Mouse (Mus musculus) megakaryocyte-erythroid progenitor cell, adult 5 weeks (primary cell): ENCODE data around the gene Gba. TPM values are rescaled to one million over a fixed set of nuclear protein-coding genes. Genes with fewer than 3 reads are reported as not detected.

Experiments
- polyA plus RNA-seq: library from polyadenylated mRNA; stranded (reverse); fragments of >175 nt; gene quantifications from 2 replicates; pipeline ENCODE4 v1.2.3, GENCODE M21; 2012

Gene Gba
- 9.8 and 12.3 TPM in 2 replicates for polyA plus RNA-seq

DNA sequence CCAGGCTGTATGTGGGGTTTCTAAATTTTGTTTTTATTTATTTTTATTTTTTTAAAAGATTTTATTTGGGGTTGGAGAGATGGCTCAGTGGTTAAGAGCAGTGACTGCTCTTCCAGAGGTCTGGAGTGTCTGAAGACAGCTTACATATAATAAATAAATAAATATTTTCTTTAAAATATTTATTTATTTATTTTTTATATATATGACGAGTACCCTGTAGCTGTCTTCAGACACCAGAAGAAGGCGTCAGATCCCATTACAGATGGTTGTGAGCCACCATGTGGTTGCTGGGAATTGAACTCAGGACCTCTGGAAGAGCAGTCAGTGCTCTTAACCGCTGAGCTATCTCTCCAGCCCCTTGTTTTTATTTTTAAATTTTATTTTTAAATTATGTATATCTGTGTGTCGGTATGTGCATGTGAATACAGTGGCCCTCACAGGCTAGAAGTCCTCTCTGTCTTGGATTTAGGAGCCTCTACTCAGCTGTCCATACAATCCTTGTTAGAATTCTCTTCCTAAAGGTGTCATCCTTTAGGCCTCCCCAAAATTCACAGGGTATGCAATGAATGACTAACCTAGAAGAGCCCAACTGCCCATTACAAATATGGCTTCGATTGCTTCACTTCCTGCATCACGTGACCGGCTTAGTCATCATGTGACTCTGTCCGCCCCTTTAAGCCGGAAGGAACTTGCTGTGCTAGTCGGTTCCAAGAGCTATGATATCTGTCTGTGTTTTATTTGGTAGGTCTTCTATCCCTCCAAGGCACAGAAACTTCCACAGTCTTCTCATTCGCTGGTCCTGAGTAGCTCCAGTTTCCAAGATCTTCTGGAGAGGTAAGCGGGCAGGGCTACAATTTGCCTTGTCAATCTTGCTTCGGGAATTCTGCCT lies at the start of gene Gba:
TSS of gene Gba (plus strand) at position 676 of the 889 bp plus-strand sequence.

GRCm38 (mm10) chr3:89159616-89160344 lies 42.9 kb upstream of the Gba start, which contains the start of gene Hcn3:
TSS of gene Hcn3 (minus strand) at chr3:89160196.

DNA sequence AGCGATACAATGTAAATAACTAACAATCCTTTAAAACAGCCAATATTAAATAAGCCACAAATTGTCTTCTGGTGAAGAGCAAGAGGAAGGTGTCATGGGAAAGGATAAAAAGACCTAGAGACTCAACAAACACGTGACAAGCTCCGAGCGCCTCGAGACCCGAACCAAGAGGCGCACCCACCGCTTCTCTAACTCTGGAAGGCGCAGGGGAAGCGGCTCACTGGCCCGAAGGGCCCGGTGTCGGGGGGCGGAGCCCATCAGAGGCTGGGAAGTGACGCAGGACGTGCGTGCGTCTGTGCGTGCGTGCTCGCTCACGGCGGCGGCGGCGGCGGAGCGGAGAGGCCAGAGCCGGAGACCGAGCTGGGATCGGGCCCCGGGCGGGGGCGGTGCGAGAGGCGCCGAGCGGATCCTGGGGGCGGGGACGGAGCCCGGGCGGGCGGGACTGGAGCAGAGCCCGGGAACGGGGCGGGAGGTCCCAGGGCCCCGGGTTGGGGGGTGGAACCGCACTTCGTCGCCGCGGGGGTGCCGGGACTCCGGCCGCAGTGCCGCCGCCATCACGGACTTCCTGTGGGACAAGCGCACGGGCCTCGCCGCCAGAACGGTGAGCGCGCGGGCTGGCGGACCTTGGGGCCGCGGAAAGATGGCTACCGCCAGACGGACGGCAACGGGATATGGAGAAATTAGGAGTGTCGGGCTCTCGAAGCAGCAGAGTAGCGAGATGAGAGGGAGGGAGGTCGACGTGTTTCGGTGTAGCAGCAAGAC lies 38.0 kb upstream of the Gba start, which contains the start of gene Clk2:
TSS of gene Clk2 (plus strand) at position 290 of the 762 bp plus-strand sequence.

DNA sequence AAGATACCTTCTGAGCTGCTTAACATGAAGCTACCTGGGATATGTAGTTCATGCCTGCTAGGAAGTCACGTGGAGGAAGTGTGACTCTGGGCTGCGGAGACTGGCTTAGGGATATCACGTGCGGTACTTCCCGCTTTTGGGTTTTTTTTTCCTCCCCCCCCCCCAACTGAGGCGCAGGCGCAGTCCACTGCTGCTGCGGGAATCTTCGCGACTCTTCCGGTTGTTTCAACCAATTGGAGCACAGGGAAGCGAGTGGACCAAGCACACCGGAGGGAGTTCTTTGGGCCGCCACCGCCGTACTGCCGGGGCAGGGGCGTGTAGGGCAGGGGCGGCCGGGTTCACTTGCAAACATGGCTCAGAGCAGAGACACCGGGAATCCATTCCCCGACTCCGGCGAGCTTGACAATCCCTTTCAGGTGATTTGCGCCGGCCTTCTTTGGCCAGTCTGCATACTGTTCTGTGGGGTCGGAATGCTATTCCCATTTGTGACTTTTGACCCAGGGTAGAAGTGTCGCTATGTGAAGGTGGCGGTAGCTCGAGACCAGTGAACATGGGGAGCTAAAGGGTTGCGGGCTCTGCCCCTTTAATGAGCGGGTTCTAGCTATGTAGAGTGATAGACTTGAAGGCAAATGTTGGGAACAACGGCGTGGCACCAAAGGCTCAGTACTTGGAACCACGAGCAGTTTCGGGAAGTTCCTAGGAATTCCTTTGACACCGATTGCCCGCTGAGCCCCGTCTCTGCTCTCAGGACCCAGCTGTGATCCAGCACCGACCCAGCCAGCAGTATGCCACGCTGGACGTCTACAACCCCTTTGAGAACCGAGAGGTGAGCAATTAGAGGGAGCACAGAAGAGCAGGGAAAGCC lies 25.3 kb upstream of the Gba start, which contains the start of gene Scamp3:
TSS of gene Scamp3 (plus strand) at position 232 of the 865 bp plus-strand sequence.

DNA sequence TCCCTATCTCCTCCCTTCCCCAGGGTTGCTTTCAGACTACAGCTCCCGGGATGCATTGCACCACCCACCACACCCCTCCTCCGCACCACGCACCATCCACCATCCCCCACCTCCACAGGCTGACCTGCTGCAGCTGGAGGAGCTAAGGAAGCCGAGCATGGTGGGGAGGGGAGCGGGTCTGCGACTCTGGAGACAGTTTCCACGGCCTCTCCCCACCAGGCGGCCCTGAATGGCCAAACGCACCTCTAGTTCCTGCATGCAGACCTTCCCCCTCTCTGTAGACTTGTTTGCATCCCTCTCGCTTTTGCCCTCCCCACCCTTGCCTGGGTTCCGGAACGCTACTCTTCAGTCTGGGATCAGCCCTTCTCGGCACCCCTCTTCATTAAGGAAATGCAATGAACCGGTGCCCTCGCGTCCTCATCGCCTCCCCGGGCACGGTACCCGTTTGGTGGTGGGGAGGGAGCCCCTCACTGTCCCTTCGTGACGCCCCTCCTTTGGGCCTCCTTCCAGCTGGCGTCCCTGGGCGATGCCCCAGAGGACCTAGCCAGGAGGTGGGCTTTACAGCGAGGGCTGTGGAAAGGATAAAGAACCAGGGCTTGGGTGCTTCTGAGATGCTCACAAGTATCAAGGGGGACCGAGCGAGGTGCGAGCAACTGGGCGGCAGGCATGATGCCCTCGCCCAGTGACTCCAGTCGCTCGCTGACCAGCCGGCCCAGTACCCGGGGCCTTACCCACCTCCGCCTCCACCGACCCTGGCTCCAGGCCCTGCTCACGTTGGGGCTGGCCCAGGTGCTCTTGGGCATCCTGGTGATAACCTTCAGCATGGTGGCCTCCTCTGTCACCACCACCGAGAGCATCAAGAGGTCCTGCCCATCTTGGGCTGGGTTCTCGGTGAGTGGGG lies 19.4 kb upstream of the Gba start, which contains the start of gene Fam189b:
TSS of gene Fam189b (plus strand) at position 86 of the 901 bp plus-strand sequence.

GRCm38 (mm10) chr3:89214681-89215411 lies 12.1 kb downstream of the Gba start, which contains the start of gene Thbs3:
TSS of gene Thbs3 (plus strand) at chr3:89215180.

GRCm38 (mm10) chr3:89226900-89227299 lies 24.2 kb downstream of the Gba start, which contains the start of gene Mtx1:
TSS of gene Mtx1 (minus strand) at chr3:89227088.

DNA sequence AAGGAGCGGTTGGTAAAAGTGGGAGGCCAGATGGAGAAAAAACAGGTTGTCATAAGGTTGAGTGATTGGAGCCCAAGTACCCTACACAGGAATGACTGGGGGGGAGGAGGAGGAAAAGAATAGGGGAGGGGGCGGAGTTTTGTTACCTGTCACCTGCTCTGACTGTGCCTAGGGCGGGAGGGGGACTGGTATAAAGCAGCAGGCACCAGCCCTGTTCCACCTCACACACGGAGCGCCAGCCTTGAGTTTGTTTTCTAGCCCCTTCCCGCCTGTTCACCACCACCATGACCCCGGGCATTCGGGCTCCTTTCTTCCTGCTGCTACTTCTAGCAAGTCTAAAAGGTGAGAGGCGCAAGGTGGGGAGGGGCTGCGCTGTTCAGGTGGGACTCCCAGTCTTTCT lies 26.1 kb downstream of the Gba start, which contains the start of gene Muc1:
TSS of gene Muc1 (plus strand) at position 222 of the 400 bp plus-strand sequence.

DNA sequence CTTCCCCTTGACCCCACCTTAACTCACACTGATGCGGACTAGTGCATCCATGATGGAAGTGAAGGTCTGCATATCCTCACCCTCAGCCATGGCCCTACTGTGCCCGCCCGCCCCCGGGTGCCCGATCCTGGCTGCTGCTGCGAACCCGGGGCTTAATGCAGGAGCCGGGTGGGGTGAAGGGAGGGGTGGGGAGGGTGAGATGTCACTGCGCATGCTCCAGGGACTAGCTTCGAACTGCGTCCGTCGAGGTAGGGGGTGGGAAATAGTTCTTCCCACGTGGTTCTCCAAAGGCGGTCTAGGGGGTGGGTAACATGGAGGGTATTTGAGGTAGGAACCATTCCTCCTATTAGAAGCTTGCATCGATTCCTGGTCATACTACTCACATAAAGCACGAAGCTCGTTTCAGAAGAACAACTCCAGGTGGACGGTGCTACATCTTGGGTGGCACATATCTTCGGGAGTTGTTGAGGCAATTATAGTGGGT lies 43.0 kb downstream of the Gba start, which contains the start of gene Krtcap2:
TSS of gene Krtcap2 (plus strand) at position 279 of the 484 bp plus-strand sequence.

GRCm38 (mm10) chr3:89246261-89247100 lies 43.8 kb downstream of the Gba start, which contains the start of gene Trim46:
TSS of gene Trim46 (minus strand) at chr3:89246309.

Other genes with a start within 250 kb of the Gba start
- 33.6 and 37.2 TPM in 2 replicates for gene Rusc1, start 109.6 kb upstream of the Gba start, polyA plus RNA-seq
- gene Gm43738, start 101.8 kb upstream of the Gba start, polyA plus RNA-seq = 1.0 and 1.1 TPM in 2 replicates
- 5.8 and 10.1 TPM in 2 replicates for gene Fdps, start 101.0 kb upstream of the Gba start, polyA plus RNA-seq
- gene Pklr, start 66.8 kb upstream of the Gba start, polyA plus RNA-seq = 27.8 and 36.5 TPM in 2 replicates
- 1.8 and 2.5 TPM in 2 replicates for gene Hcn3, start 42.7 kb upstream of the Gba start, polyA plus RNA-seq
- 49.2 and 71.4 TPM in 2 replicates for gene Clk2, start 38.1 kb upstream of the Gba start, polyA plus RNA-seq
- 366 and 382 TPM in 2 replicates for gene Scamp3, start 25.5 kb upstream of the Gba start, polyA plus RNA-seq
- gene Fam189b, start 19.8 kb upstream of the Gba start, polyA plus RNA-seq = 253 and 287 TPM in 2 replicates
- 0.61 and 2.0 TPM in 2 replicates for gene Thbs3, start 12.3 kb downstream of the Gba start, polyA plus RNA-seq
- gene Mtx1, start 24.2 kb downstream of the Gba start, polyA plus RNA-seq = 318 and 336 TPM in 2 replicates
- gene Muc1, start 26.1 kb downstream of the Gba start, polyA plus RNA-seq = 0.56 and 0.64 TPM in 2 replicates
- gene Krtcap2, start 43.0 kb downstream of the Gba start, polyA plus RNA-seq = 235 and 304 TPM in 2 replicates
- gene Trim46, start 43.4 kb downstream of the Gba start, polyA plus RNA-seq = 9.2 and 11.3 TPM in 2 replicates
- 448 and 506 TPM in 2 replicates for gene Dpm3, start 56.4 kb downstream of the Gba start, polyA plus RNA-seq
- 12.7 and 16.4 TPM in 2 replicates for gene Slc50a1, start 67.6 kb downstream of the Gba start, polyA plus RNA-seq
- not detected in 2 replicates for gene Efna1, start 78.2 kb downstream of the Gba start, polyA plus RNA-seq
- 0.83 and 0.91 TPM in 2 replicates for gene Efna3, start 120.0 kb downstream of the Gba start, polyA plus RNA-seq
- gene Efna4, start 135.1 kb downstream of the Gba start, polyA plus RNA-seq = 3.1 and 4.1 TPM in 2 replicates
- 195 and 256 TPM in 2 replicates for gene Adam15, start 147.1 kb downstream of the Gba start, polyA plus RNA-seq
- not detected in 2 replicates for gene Dcst2, start 159.0 kb downstream of the Gba start, polyA plus RNA-seq
- not detected in 2 replicates for gene Dcst1, start 162.3 kb downstream of the Gba start, polyA plus RNA-seq
- 42.9 and 63.7 TPM in 2 replicates for gene Zbtb7b, start 191.8 kb downstream of the Gba start, polyA plus RNA-seq
- 0.05 and 0.10 TPM in 2 replicates for gene Lenep, start 199.9 kb downstream of the Gba start, polyA plus RNA-seq
- gene Flad1, start 208.9 kb downstream of the Gba start, polyA plus RNA-seq = 17.5 and 17.9 TPM in 2 replicates
- 66.6 and 73.2 TPM in 2 replicates for gene Cks1b, start 215.5 kb downstream of the Gba start, polyA plus RNA-seq
- gene Shc1, start 215.5 kb downstream of the Gba start, polyA plus RNA-seq = 117 and 151 TPM in 2 replicates
- 111 and 155 TPM in 2 replicates for gene Pygo2, start 227.3 kb downstream of the Gba start, polyA plus RNA-seq
- 18.0 and 19.0 TPM in 2 replicates for gene Pbxip1, start 233.8 kb downstream of the Gba start, polyA plus RNA-seq